Mouse (Mus musculus) midbrain, embryonic 15.5 days (tissue): ENCODE measurements around the gene Tle3. TPM values are rescaled to one million over a fixed set of nuclear protein-coding genes. Genes with fewer than 3 reads are reported as not detected.

ENCODE experiments used
- ATAC-seq: fragments of 200-750 bp; cut with Nextera tagmentation; replicated peaks from 2 replicates; pipeline ENCODE4 v1.8.0; 2017; ENCODE audit warnings: moderate TSS enrichment
- H3K27ac ChIP-seq: fragments of 300-500 bp; sonication (generic); 2 replicates; pipeline ENCODE4 v1.5.1; 2015; ENCODE audit warnings: mild to moderate bottlenecking, inconsistent platforms
- H3K27me3 ChIP-seq: fragments of 300-500 bp; sonication (generic); replicated peaks from 2 replicates; pipeline ENCODE4 v1.6.1; 2015; ENCODE audit warnings: inconsistent platforms
- H3K36me3 ChIP-seq: fragments of 300-500 bp; sonication (generic); replicated peaks from 2 replicates; pipeline ENCODE4 v1.6.1; 2015; ENCODE audit warnings: inconsistent platforms
- H3K4me1 ChIP-seq: fragments of 300-500 bp; sonication (generic); 2 replicates; pipeline ENCODE4 v1.6.1; 2015; ENCODE audit warnings: inconsistent platforms
- H3K4me2 ChIP-seq: fragments of 300-500 bp; sonication (generic); 2 replicates; pipeline ENCODE4 v1.6.1; 2015; ENCODE audit warnings: inconsistent platforms, mild to moderate bottlenecking, moderate library complexity
- H3K4me3 ChIP-seq: fragments of 300-500 bp; sonication (generic); 2 replicates; pipeline ENCODE4 v1.5.1; 2015; ENCODE audit warnings: mild to moderate bottlenecking, inconsistent platforms
- H3K9ac ChIP-seq: fragments of 300-500 bp; sonication (generic); 2 replicates; pipeline ENCODE4 v1.6.1; 2015; ENCODE audit warnings: mild to moderate bottlenecking, inconsistent platforms
- H3K9me3 ChIP-seq: fragments of 300-500 bp; sonication (generic); 2 replicates; pipeline ENCODE4 v1.6.1; 2016; ENCODE audit warnings: inconsistent platforms
- WGBS: fragments of 180-500 bp; shearing (Covaris S2); methylation state at CpG from one replicate; pipeline ENCODE4 v1.1.7; 2015; ENCODE audit warnings: mixed read lengths; 5-methylcytosine and 5-hydroxymethylcytosine counted together
- polyA plus RNA-seq: library from polyadenylated mRNA; unstranded; fragments of >200 nt; fragmentation: Nextera tagmentation; extraction: Ambion mirVana; gene quantifications from 2 replicates; pipeline ENCODE4 v1.2.1, GENCODE M21; 2015

Gene Tle3
- polyA plus RNA-seq, 1 experiment from 2014 or later = 34.9 TPM

DNA sequence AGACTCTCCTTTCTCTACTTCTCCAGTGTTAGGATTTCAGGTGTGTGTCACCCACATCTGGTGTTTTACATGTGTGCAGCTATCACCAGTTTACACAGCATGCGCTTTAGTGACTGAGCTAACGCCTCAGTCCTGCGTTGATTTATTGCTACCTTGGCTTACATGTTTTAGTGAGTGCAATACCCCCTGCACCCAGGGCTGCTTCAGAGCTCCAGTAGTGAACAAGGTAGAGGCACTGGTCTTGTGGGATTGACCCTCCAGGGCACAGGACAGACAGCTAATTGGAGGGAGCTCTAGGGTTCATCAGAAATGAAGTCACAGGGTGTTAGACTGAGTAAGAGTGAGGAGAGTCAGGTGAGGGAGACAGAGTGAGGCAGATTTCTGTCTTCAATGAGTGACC, 12.4 kb upstream of the Tle3 start:
- ATAC-seq = no peak
- Histone ChIP-seq H3K27ac (no peak overlapping the region), H3K27me3 (peaks cover 9% of the 10 kb centered on the region; the same call in 1 of the 2 replicates)

DNA sequence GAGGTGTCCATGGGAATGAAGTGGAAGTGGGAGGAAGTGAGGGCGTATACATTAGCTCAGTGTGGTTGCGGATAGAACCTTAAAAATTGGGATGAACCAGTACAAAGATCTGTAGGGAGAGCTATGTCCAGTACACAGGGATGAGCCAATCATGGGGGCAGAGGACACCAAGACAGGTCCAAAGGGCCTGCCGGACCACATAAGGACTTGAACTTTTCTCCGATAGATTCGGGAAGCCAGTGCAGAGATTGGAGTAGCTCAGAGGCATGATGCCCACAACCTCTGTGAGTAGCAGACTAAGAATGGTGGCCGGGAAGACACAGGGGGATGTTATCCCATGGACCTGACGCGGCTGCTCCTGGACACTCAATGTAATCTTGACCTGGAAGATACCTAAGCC, 12.0 kb upstream of the Tle3 start:
- no peak overlapping the region for H3K4me2 ChIP-seq
- H3K9ac ChIP-seq = no peak overlapping the region
- H3K4me3 ChIP-seq = no peak overlapping the region
- WGBS = 94% methylated on average over 8 of the region's 8 CpGs
- peaks cover 13% of the 10 kb centered on the region; the same call in 1 of the 2 replicates for H3K27me3 ChIP-seq
- no peak for ATAC-seq
- no peak overlapping the region for H3K27ac ChIP-seq
- H3K9me3 ChIP-seq = no peaks in the 10 kb centered on the region
- H3K36me3 ChIP-seq = no peaks in the 10 kb centered on the region
- H3K4me1 ChIP-seq = peaks cover 32% of the 10 kb centered on the region

More for the DNA sequence above, 12.4 kb upstream of the Tle3 start:
- Histone ChIP-seq H3K9me3 (no peaks in the 10 kb centered on the region), H3K9ac (no peak overlapping the region), H3K4me2 (no peak overlapping the region), H3K4me1 (peaks cover 32% of the 10 kb centered on the region), H3K36me3 (no peaks in the 10 kb centered on the region), H3K4me3 (no peak overlapping the region)
- 79% methylated on average over 3 of the region's 3 CpGs for WGBS

DNA sequence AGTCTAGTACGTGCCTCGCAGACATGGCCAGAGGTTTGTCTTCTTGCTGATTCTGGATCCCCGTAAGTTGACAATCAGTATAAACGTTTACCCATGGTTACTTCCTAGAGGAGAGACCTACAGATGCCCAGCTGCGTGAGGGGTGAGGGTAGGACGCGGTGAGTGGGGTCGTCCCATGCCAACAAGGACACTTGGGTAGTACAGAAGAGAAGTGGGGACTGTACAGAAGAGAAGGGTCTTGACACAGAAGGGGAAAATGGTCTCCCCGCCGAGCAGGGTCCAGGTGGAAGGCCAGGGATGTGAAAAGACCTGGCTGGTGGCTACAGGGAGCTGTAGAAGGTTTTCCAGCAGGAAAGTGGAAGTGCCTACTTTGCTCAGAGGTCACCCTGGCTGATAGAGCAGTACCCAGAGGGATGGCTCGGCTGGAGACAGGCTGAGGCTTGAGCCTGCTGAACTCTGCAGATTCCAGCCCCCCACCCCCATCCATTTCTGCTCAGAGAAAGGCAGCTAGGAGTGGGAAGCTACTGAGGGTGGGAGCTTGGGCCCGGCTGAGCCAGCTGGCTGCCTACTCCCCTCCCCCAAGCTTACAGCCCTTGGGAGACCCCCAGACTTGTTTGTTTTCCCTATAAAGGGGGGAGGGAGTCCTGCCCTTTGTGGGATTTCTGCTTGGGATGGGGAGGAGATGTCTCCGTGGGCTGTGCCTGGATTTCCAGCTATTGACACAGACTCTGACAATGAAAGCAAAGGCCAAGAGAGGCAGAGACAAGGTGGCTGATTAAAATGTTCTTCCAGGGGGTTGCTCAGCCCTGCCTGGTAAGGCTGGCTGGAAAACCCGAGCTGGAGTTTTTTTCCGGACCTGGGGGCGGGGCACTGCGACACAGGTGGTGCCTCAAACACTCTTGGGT, 11.2 kb upstream of the Tle3 start:
- ATAC-seq = peak; percentile 90
- 18% methylated on average over 17 of the region's 17 CpGs for WGBS
- H3K9me3 ChIP-seq = no peaks in the 10 kb centered on the region
- peaks cover 15% of the 10 kb centered on the region; the same call in 1 of the 2 replicates for H3K27me3 ChIP-seq
- peak overlapping the region; percentile 65; the same call in 1 of the 2 replicates for H3K27ac ChIP-seq
- peak overlapping the region; percentile 22 for H3K4me2 ChIP-seq
- H3K9ac ChIP-seq = no peak overlapping the region
- H3K36me3 ChIP-seq = no peaks in the 10 kb centered on the region
- no peak overlapping the region for H3K4me3 ChIP-seq
- H3K4me1 ChIP-seq = peaks cover 35% of the 10 kb centered on the region

DNA sequence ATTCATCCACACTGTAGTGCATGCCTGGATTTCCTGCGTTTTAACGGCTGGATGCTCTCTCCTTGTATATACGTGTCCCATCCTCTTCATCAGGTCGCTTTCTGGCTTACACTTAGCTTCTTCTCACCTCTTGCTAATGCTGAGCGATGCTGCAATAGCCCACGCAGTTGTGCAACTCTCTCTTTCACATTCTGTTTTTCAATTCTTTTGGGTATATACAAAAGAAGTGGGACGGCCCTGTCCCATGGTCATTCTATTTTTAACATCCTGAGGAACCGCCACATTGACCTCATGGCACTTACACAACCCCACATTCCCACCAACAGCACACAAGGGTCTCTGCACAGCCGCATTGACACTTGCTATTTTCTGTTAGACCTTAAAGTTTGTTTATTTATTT, 9.0 kb upstream of the Tle3 start:
- no peak for ATAC-seq
- no peak overlapping the region for H3K9ac ChIP-seq
- H3K36me3 ChIP-seq = no peaks in the 10 kb centered on the region
- 53% methylated on average over 9 of the region's 9 CpGs for WGBS
- peaks cover 37% of the 10 kb centered on the region for H3K4me1 ChIP-seq
- H3K4me2 ChIP-seq = no peak overlapping the region
- no peaks in the 10 kb centered on the region for H3K9me3 ChIP-seq
- H3K4me3 ChIP-seq = no peak overlapping the region
- no peak overlapping the region for H3K27ac ChIP-seq
- peaks cover 24% of the 10 kb centered on the region; the same call in 1 of the 2 replicates for H3K27me3 ChIP-seq

DNA sequence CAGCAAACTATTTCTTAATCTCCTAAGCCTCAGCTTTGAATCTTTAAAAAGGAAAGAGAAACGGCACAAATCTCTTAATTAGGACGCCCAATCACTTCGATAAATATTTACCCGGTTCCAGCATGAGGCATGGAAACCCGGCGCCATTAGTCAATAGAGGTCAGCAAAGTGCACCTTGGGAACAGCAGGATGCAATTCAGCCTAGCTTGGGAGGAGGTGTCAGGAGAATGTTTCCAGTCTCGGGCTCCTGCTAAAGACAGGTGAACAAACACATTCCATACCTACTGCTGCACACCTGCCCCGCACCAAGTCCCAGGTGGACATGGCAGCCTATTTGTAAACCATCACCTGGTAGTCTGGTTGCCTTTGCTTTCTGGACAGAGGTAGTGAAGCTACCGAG, 6.1 kb upstream of the Tle3 start:
- WGBS = 19% methylated on average over 9 of the region's 9 CpGs
- H3K27me3 ChIP-seq = peaks cover 24% of the 10 kb centered on the region; the same call in 1 of the 2 replicates
- peaks cover 34% of the 10 kb centered on the region for H3K4me1 ChIP-seq
- no peaks in the 10 kb centered on the region for H3K9me3 ChIP-seq
- no peak overlapping the region for H3K27ac ChIP-seq
- no peak overlapping the region for H3K4me2 ChIP-seq
- H3K4me3 ChIP-seq = no peak overlapping the region
- no peak overlapping the region for H3K9ac ChIP-seq
- H3K36me3 ChIP-seq = no peaks in the 10 kb centered on the region
- no peak for ATAC-seq

DNA sequence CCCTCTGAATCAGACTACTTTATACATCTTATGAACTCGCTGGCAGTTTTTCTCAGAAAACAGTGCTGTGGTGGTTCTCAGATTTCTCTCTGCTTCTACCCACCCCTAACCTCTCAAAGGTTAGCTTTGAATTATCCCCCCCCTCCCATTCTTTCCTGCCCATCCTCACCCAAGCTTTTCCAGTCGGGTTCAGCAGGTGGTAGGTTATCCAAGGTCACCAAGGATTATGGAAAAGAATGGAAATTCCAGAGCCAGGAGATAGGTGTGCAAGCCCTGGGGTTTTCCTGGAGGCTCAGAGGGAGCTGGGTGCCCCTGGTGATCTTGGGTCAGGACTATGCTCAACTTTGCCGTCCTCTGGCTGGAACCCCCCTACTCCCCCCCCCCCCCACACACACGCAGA, 5.0 kb upstream of the Tle3 start:
- H3K9me3 ChIP-seq = no peaks in the 10 kb centered on the region
- no peak for ATAC-seq

DNA sequence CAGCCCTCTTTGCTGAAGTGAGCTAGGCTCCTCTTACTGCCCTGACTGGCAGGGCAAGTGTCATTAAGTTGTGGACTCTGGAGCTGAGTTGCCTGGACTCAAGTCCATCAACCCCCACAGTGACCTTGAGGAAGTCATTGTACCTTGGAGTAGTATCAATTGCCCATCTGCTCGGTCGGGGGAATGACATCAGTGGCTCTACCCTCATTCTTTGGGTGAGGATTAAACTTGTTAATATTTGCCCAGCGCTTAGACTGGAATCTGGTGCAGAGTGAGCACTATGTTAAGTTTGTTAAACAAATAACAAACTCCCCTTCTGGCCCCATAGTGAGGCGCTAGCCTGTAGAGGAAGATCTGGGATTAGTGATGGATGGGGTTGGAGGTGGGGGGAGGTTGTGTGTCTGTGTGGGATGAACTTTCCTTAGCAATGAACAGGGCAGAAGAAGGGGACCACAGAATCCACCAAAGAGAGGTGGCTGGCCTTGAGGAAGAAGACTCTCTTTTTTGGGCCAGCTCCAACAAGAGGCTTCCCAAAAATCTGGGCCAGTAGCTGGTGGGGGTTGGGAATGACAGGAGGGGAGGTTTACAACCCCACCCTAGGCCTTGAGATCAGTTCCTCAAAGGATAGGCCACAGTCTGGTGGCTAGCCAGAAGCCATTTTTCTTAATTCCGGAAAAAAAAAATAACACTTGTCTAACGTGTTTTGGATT, 4.2 kb upstream of the Tle3 start:
- Histone ChIP-seq H3K36me3 (no peaks in the 10 kb centered on the region), H3K9ac (no peak overlapping the region), H3K4me1 (peaks cover 35% of the 10 kb centered on the region), H3K27ac (no peak overlapping the region), H3K9me3 (no peaks in the 10 kb centered on the region), H3K27me3 (peaks cover 24% of the 10 kb centered on the region; the same call in 1 of the 2 replicates), H3K4me3 (no peak overlapping the region), H3K4me2 (no peak overlapping the region)
- no peak for ATAC-seq
- 21% methylated on average over 6 of the region's 6 CpGs for WGBS

More for the DNA sequence above, 5.0 kb upstream of the Tle3 start:
- Histone ChIP-seq H3K4me1 (peaks cover 37% of the 10 kb centered on the region), H3K4me3 (no peak overlapping the region), H3K27me3 (peaks cover 24% of the 10 kb centered on the region; the same call in 1 of the 2 replicates), H3K27ac (no peak overlapping the region), H3K4me2 (no peak overlapping the region), H3K36me3 (no peaks in the 10 kb centered on the region), H3K9ac (no peak overlapping the region)
- 36% methylated on average over 4 of the region's 4 CpGs for WGBS

DNA sequence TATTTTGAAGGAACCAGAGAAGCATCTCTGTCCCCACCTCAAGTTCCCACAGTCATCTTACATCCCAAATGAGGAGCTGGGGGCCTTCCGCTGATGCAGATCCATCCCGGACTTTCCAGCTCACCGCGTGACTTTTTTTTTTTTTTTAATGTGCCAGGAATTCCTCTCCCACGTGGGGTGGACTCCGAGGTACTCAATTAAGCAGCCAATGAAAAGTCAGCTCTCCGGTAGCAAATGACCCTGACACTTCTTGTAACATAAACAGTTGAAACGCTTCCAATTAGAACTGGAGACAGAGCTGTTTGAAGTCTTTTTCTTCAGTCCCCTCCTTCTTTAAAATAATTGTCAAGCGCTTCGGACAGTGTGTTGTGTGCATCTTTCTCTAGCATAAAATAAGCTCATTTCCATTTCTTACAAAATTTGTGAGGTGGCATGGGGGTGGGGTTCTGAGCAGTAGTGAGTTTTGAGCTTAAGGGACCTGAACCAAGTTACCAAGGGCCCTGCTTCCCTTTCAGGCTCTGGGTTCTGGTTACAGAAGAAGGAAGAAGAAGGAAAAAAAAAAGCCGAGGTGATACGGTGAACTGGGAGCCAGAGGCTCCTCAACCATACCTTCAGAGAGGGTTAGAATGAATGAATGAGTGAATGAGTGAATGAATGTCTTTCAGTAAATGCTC, 3.5 kb upstream of the Tle3 start:
- no peak for ATAC-seq
- peaks cover 32% of the 10 kb centered on the region for H3K4me1 ChIP-seq
- peaks cover 24% of the 10 kb centered on the region; the same call in 1 of the 2 replicates for H3K27me3 ChIP-seq
- no peaks in the 10 kb centered on the region for H3K9me3 ChIP-seq
- H3K4me2 ChIP-seq = peak overlapping the region; percentile 46
- 1% methylated on average over 12 of the region's 12 CpGs for WGBS
- no peak overlapping the region for H3K9ac ChIP-seq
- H3K4me3 ChIP-seq = 0 out of 2 replicates have a peak overlapping the region, but pooled peaks have one; percentile 15
- no peaks in the 10 kb centered on the region for H3K36me3 ChIP-seq
- H3K27ac ChIP-seq = peak overlapping the region; percentile 68

DNA sequence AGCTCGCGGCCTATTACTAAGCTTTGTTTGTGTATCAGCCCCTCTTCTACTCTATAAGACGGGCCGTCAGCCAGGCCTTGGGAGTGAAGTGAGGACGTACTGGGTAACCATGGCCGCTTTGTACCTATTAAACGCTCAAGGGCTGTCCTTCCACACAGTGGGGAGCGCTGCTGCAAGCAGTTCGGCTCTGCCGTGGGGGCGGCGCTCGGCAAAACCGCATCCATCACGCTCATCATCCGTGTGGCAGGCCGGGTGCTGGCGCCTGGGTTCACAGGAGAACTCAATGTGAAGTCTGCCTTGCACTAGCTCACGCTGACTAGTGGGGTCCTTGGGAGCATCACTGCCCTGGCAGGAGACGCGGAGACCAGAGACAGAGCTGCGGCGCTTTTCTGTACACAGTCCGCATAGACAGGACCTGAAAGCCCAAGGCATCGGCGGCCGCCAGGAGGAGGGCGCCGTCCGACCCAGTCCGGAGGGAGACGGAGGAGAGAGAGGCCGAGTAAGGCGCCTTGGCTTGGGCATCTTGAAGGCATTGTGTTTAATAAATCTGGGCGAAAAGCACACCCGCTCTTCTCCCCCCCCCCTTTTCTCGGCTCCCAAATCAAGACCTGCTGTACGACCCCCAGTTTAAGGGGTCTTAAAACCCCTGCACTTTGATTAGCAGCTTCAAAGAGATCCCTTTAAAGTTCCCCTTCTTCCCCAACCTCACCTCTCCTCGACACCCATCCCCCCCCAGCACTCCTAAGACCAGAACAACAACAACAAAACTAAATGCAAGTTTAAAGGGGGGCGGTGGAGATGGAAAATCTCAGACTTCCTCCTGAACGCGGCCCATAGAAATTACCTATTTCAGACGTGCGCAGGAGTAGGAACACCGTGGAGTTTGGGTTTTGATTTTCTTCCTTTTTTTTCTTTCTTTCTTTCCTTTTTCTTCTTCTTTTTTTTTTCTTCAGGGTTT, 2.6 kb upstream of the Tle3 start:
- ATAC-seq = no peak
- no peaks in the 10 kb centered on the region for H3K9me3 ChIP-seq
- H3K4me3 ChIP-seq = peak overlapping the region; percentile 15
- peaks cover 37% of the 10 kb centered on the region for H3K4me1 ChIP-seq
- peaks cover 17% of the 10 kb centered on the region; the same call in 1 of the 2 replicates for H3K27me3 ChIP-seq
- WGBS = under 1% methylated on average over 45 of the region's 45 CpGs
- H3K27ac ChIP-seq = peak overlapping the region; percentile 68
- H3K4me2 ChIP-seq = peak overlapping the region; percentile 46
- no peak overlapping the region for H3K9ac ChIP-seq
- H3K36me3 ChIP-seq = no peaks in the 10 kb centered on the region

DNA sequence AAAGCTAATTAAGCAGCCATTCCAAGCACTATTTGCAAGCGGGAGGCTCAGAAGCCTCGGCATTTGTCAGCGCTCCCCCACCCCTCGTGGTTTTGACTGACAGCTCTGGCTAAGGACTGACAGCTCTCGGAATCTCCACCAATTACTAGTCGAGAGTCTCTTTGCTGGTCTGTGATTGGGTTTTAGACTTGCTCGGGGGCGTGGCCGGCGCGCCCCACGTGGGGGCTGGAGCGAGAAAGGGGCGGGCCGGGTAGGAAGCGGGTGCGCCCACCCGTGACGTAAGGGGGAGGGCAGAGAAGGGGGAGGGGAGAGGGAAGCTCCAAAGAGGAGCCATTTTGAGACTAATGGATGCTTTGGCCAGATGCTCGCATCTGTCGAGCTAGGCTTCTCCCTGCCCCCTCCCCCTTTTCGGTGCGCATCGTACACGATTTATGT, 1.7 kb upstream of the Tle3 start:
- H3K4me1 ChIP-seq = peaks cover 45% of the 10 kb centered on the region
- peak; percentile 89 for ATAC-seq

More for the DNA sequence above, 1.7 kb upstream of the Tle3 start:
- Histone ChIP-seq H3K9ac (peak overlapping the region; percentile 50), H3K4me3 (peak overlapping the region; percentile 84), H3K27ac (peak overlapping the region; percentile 85), H3K4me2 (peak overlapping the region; percentile 79), H3K27me3 (0 out of 2 replicates have a peak, but pooled peaks cover 9% of the 10 kb centered on the region), H3K36me3 (no peaks in the 10 kb centered on the region), H3K9me3 (no peaks in the 10 kb centered on the region)
- WGBS = under 1% methylated on average over 25 of the region's 25 CpGs
